Mouse (Mus musculus): ENCODE measurements around the gene Stim2.
A peak's percentile ranks its signal among the peaks of the same experiment; 100 is the strongest.

The Stim2 gene

GRCm38 (mm10) chr5:54049145-54049733 lies 50.9 kb downstream of the Stim2 start:
- DNase-seq (ENCODE audit: low spot score) = no peak

GRCm38 (mm10) chr5:54049940-54050339 lies 51.6 kb downstream of the Stim2 start:
- DNase-seq (ENCODE audit: low spot score) = no peak

GRCm38 (mm10) chr5:54051056-54051455 lies 52.8 kb downstream of the Stim2 start:
- DNase-seq (ENCODE audit: low spot score) = no peak

- DNase-seq (ENCODE audit: low spot score) = no peak
Measured at GRCm38 (mm10) chr5:54052205-54052604, 53.9 kb downstream of the Stim2 start.

- DNase-seq (ENCODE audit: low spot score) = no peak
Measured at GRCm38 (mm10) chr5:54053673-54054366, 55.5 kb downstream of the Stim2 start.

- DNase-seq (ENCODE audit: low spot score) = no peak
Measured at GRCm38 (mm10) chr5:54056266-54056665, 58.0 kb downstream of the Stim2 start.

- peak; percentile 33 for DNase-seq (ENCODE audit: low spot score)
Measured at GRCm38 (mm10) chr5:54059998-54060397, 61.7 kb downstream of the Stim2 start.

GRCm38 (mm10) chr5:54062079-54062478 lies 63.8 kb downstream of the Stim2 start:
- DNase-seq (ENCODE audit: low spot score) = no peak

- DNase-seq (ENCODE audit: low spot score) = no peak
Measured at GRCm38 (mm10) chr5:54067591-54067990, 69.3 kb downstream of the Stim2 start.

GRCm38 (mm10) chr5:54070549-54070948 lies 72.2 kb downstream of the Stim2 start:
- DNase-seq (ENCODE audit: low spot score) = no peak

- DNase-seq (ENCODE audit: low spot score) = no peak
Measured at GRCm38 (mm10) chr5:54071288-54071687, 73.0 kb downstream of the Stim2 start.

- no peak for DNase-seq (ENCODE audit: low spot score)
Measured at GRCm38 (mm10) chr5:54071705-54072104, 73.4 kb downstream of the Stim2 start.

GRCm38 (mm10) chr5:54073291-54073690 lies 75.0 kb downstream of the Stim2 start:
- DNase-seq (ENCODE audit: low spot score) = peak; percentile 38

GRCm38 (mm10) chr5:54079997-54080396 lies 81.7 kb downstream of the Stim2 start:
- DNase-seq (ENCODE audit: low spot score) = no peak

GRCm38 (mm10) chr5:54087912-54088311 lies 89.6 kb downstream of the Stim2 start:
- no peak for DNase-seq (ENCODE audit: low spot score)

GRCm38 (mm10) chr5:54098219-54098618 lies 99.9 kb downstream of the Stim2 start:
- DNase-seq (ENCODE audit: low spot score) = peak; percentile 29

- peak; percentile 22 for DNase-seq (ENCODE audit: low spot score)
Measured at GRCm38 (mm10) chr5:54100916-54101315, 102.6 kb downstream of the Stim2 start.

- peak; percentile 28 for DNase-seq (ENCODE audit: low spot score)
Measured at GRCm38 (mm10) chr5:54101318-54101717, 103.0 kb downstream of the Stim2 start.

- no peak for DNase-seq (ENCODE audit: low spot score)
Measured at GRCm38 (mm10) chr5:54101960-54102359, 103.7 kb downstream of the Stim2 start.

GRCm38 (mm10) chr5:54106669-54107068 lies 108.4 kb downstream of the Stim2 start:
- no peak for DNase-seq (ENCODE audit: low spot score)

GRCm38 (mm10) chr5:54107069-54107468 lies 108.8 kb downstream of the Stim2 start:
- DNase-seq (ENCODE audit: low spot score) = no peak

GRCm38 (mm10) chr5:54109096-54109495 lies 110.8 kb downstream of the Stim2 start:
- DNase-seq (ENCODE audit: low spot score) = no peak

- DNase-seq (ENCODE audit: low spot score) = no peak
Measured at GRCm38 (mm10) chr5:54110789-54111188, 112.5 kb downstream of the Stim2 start.

- peak; percentile 70 for DNase-seq (ENCODE audit: low spot score)
Measured at GRCm38 (mm10) chr5:54113284-54113683, 115.0 kb downstream of the Stim2 start.
